Mouse (Mus musculus) MEL (cell line): ENCODE data around the gene 1700034J05Rik. TPM values are rescaled to one million over a fixed set of nuclear protein-coding genes. Genes with fewer than 3 reads are reported as not detected.

Source experiments
- DNase-seq: peaks from one replicate; pipeline ENCODE4 v3.0.0; 2011; ENCODE audit warnings: low read depth, low spot score
- H3K27ac ChIP-seq: 2 replicates; pipeline ENCODE4 v1.5.1; 2012; ENCODE audit warnings: low read depth, mild to moderate bottlenecking, control low read depth, low read length, moderate library complexity; ENCODE audit not compliant: control insufficient read depth
- H3K27me3 ChIP-seq, 2 experiments: fragments of 150-350 bp in 1 of 2; sonication (generic) in 1 of 2; 2 replicates each; pipeline ENCODE4 v1.6.1; 2012; ENCODE audit warnings: low read length in 2 of 2, mild to moderate bottlenecking in 2 of 2, improper control_type of control experiment in 1 of 2, moderate library complexity in 1 of 2; ENCODE audit not compliant: insufficient read depth in 2 of 2, control insufficient read depth in 1 of 2
- H3K36me3 ChIP-seq, 2 experiments: 2 replicates each; pipeline ENCODE4 v1.6.1; 2012 to 2014; ENCODE audit warnings: low read length in 2 of 2, improper control_type of control experiment in 1 of 2, inconsistent platforms in 1 of 2, mild to moderate bottlenecking in 1 of 2; ENCODE audit not compliant: insufficient read depth in 2 of 2, control insufficient read depth in 1 of 2
- H3K4me1 ChIP-seq, 2 experiments: fragments of 150-350 bp in 1 of 2; sonication (generic) in 1 of 2; 2 replicates each; pipeline ENCODE4 v1.6.1; 2012; ENCODE audit warnings: low read length in 2 of 2, improper control_type of control experiment in 1 of 2, mild to moderate bottlenecking in 1 of 2; ENCODE audit not compliant: insufficient read depth in 2 of 2, control insufficient read depth in 1 of 2
- H3K4me3 ChIP-seq, 2 experiments: fragments of 150-350 bp in 1 of 2; sonication (generic) in 1 of 2; 2 replicates each; pipeline ENCODE4 v1.5.1; 2012; ENCODE audit warnings: low read depth in 2 of 2, low read length in 2 of 2, mild to moderate bottlenecking in 2 of 2, moderate library complexity in 2 of 2, control low read depth in 1 of 2, improper control_type of control experiment in 1 of 2; ENCODE audit not compliant: control insufficient read depth in 1 of 2, insufficient read depth in 1 of 2
- H3K79me2 ChIP-seq: 2 replicates; pipeline ENCODE4 v1.6.1; 2012; ENCODE audit warnings: mild to moderate bottlenecking, low read length, moderate library complexity; ENCODE audit not compliant: control insufficient read depth, poor library complexity, insufficient read depth
- H3K9ac ChIP-seq: 2 replicates; pipeline ENCODE4 v1.6.1; 2012; ENCODE audit warnings: low read depth, mild to moderate bottlenecking, control low read depth, low read length, moderate library complexity; ENCODE audit not compliant: control insufficient read depth, poor library complexity, severe bottlenecking
- H3K9me3 ChIP-seq: fragments of 150-350 bp; sonication (generic); replicated peaks from 2 replicates; pipeline ENCODE4 v1.6.1; 2012; ENCODE audit warnings: mild to moderate bottlenecking, low read length, improper control_type of control experiment, moderate library complexity; ENCODE audit not compliant: insufficient read depth
- BHLHE40 ChIP-seq: IDR thresholded peaks from 2 replicates; pipeline ENCODE4 v1.6.1; 2012; ENCODE audit warnings: low read depth, mild to moderate bottlenecking, inconsistent platforms, low read length, improper control_type of control experiment, borderline replicate concordance
- EP300 ChIP-seq, 2 experiments: IDR thresholded peaks; 2 replicates each; pipeline ENCODE4 v1.6.1; 2011; ENCODE audit warnings: improper control_type of control experiment in 2 of 2, low read length in 2 of 2, low read depth in 1 of 2, mild to moderate bottlenecking in 1 of 2
- ETS1 ChIP-seq: IDR thresholded peaks from 2 replicates; pipeline ENCODE4 v1.6.1; 2012; ENCODE audit warnings: low read depth, mild to moderate bottlenecking, inconsistent platforms, low read length, improper control_type of control experiment, moderate library complexity
- GABPA ChIP-seq: IDR thresholded peaks from 2 replicates; pipeline ENCODE4 v1.6.1; 2012; ENCODE audit warnings: low read depth, mild to moderate bottlenecking, inconsistent platforms, low read length, improper control_type of control experiment, moderate library complexity
- GATA1 ChIP-seq: IDR thresholded peaks from 2 replicates; pipeline ENCODE4 v1.6.1; 2011; ENCODE audit warnings: low read depth, low read length, improper control_type of control experiment
- MAZ ChIP-seq: IDR thresholded peaks from 2 replicates; pipeline ENCODE4 v1.6.1; 2012; ENCODE audit warnings: low read depth, mild to moderate bottlenecking, inconsistent platforms, low read length, improper control_type of control experiment
- MYC ChIP-seq: IDR thresholded peaks from 2 replicates; pipeline ENCODE4 v1.6.1; 2011; ENCODE audit warnings: low read depth, mild to moderate bottlenecking, low read length, improper control_type of control experiment, moderate library complexity
- NELFE ChIP-seq: IDR thresholded peaks from 2 replicates; pipeline ENCODE4 v1.6.1; 2011; ENCODE audit warnings: low read depth, low read length, improper control_type of control experiment
- POLR2AphosphoS2 ChIP-seq: IDR thresholded peaks from 2 replicates; pipeline ENCODE4 v1.6.1; 2011; ENCODE audit warnings: low read length, improper control_type of control experiment
- SIN3A ChIP-seq: IDR thresholded peaks from 2 replicates; pipeline ENCODE4 v1.6.1; 2012; ENCODE audit warnings: low read length, improper control_type of control experiment, inconsistent platforms
- UBTF ChIP-seq: IDR thresholded peaks from 2 replicates; pipeline ENCODE4 v1.6.1; 2012; ENCODE audit warnings: low read depth, mild to moderate bottlenecking, inconsistent platforms, low read length, improper control_type of control experiment, moderate library complexity, borderline replicate concordance; ENCODE audit not compliant: insufficient read depth
- polyA plus RNA-seq, 2 experiments: library from polyadenylated mRNA; stranded (reverse) in 1 of 2; unstranded in 1 of 2; fragments of >175 nt in 1 of 2; fragments of >200 nt in 1 of 2; gene quantifications; 2 replicates each; pipeline versions ENCODE4 v1.2.1 to v1.2.4; 2012; ENCODE audit warnings: low replicate concordance in 2 of 2, low read depth in 1 of 2; ENCODE audit not compliant: insufficient read length in 2 of 2, insufficient read depth in 1 of 2, missing spikeins in 1 of 2
- total RNA-seq: library from RNA; depleted of rRNA; stranded (reverse); fragments of 300-350 nt; gene quantifications from 2 replicates; pipeline ENCODE4 v1.2.3, GENCODE M21; 2012

1700034J05Rik gene
- total and polyA plus RNA-seq, 3 experiments: not detected

- H3K79me2 ChIP-seq: no peaks in the 10 kb centered on the region
- no peak for DNase-seq
- H3K36me3 ChIP-seq: no peaks in the 10 kb centered on the region
- no peaks in the 10 kb centered on the region for H3K4me1 ChIP-seq
- no peak overlapping the region for H3K9ac ChIP-seq
- TF ChIP-seq SIN3A (no peak), GATA1 (no peak), POLR2AphosphoS2 (no peak)
- TF ChIP-seq, all 39 proteins: peak for 0
- no peak overlapping the region for H3K4me3 ChIP-seq
- no peak overlapping the region for H3K27ac ChIP-seq
- no peaks in the 10 kb centered on the region for H3K27me3 ChIP-seq
- H3K9me3 ChIP-seq: no peaks in the 10 kb centered on the region
Observed at GRCm38 (mm10) chr6:146935957-146936356, 18.3 kb downstream of the 1700034J05Rik start.

- no peaks in the 10 kb centered on the region for H3K4me1 ChIP-seq
Observed at GRCm38 (mm10) chr6:146933123-146933522, 21.1 kb downstream of the 1700034J05Rik start.

GRCm38 (mm10) chr6:146929031-146929430, 25.2 kb downstream of the 1700034J05Rik start:
- Histone ChIP-seq H3K4me3 (no peak overlapping the region), H3K4me1 (no peaks in the 10 kb centered on the region), H3K27me3 (no peaks in the 10 kb centered on the region), H3K36me3 (no peaks in the 10 kb centered on the region), H3K9ac (no peak overlapping the region), H3K9me3 (no peaks in the 10 kb centered on the region), H3K27ac (no peak overlapping the region), H3K79me2 (no peaks in the 10 kb centered on the region)
- DNase-seq: no peak
- TF ChIP-seq ETS1 (no peak), GATA1 (no peak), MYC (no peak), BHLHE40 (no peak), UBTF (no peak), GABPA (no peak), MAZ (no peak), EP300 (IDR thresholded peaks at IDR 0.05; ENCODE audit: low read depth in 1 of 2, low read length in 2 of 2) (no peak)

More at GRCm38 (mm10) chr6:146933123-146933522, 21.1 kb downstream of the 1700034J05Rik start:
- Histone ChIP-seq H3K36me3 (no peaks in the 10 kb centered on the region), H3K9ac (no peak overlapping the region), H3K9me3 (no peaks in the 10 kb centered on the region), H3K79me2 (no peaks in the 10 kb centered on the region), H3K4me3 (no peak overlapping the region), H3K27ac (no peak overlapping the region), H3K27me3 (no peaks in the 10 kb centered on the region)
- no peak for TF ChIP-seq NELFE
- no peak for DNase-seq
